Mouse (Mus musculus): ENCODE data around the gene C9. TPM values are rescaled to one million over a fixed set of nuclear protein-coding genes. Genes with fewer than 3 reads are reported as not detected.

Gene C9
- polyA plus RNA-seq (2017; shearing (Covaris generic)): under 1 TPM; 0.20 to 0.34 TPM

GRCm38 (mm10) chr15:6445135-6445534, at the start of gene C9:
Gene C9 (plus strand): TSS chr15:6445327.

GRCm38 (mm10) chr15:6522653-6523167, 77.6 kb downstream of the C9 start, which contains the start of gene Fyb:
Gene Fyb (plus strand): TSS chr15:6522853.

Other genes with a start within 250 kb of the C9 start
- 1 to 10 TPM in 1 of 2 experiments, under 1 TPM in 1; 0.29 to 1.0 TPM for gene Dab2, start 145.5 kb upstream of the C9 start, polyA plus RNA-seq (2017; shearing (Covaris generic))
- 100 to 1,000 TPM; 523 to 636 TPM for gene Fyb, start 77.5 kb downstream of the C9 start, polyA plus RNA-seq (2017; shearing (Covaris generic))

Measured in inflammation-experienced regulatory T-cells (primary cell).